Mouse (Mus musculus) megakaryocyte, embryonic 14.5 days (primary cell): ENCODE results near the gene C1rl.

ENCODE experiments used
- FLI1 ChIP-seq: IDR thresholded peaks from 2 replicates; pipeline ENCODE4 v1.6.1; 2012; ENCODE audit warnings: low read length, inconsistent platforms, mixed read lengths
- GATA1 ChIP-seq: IDR thresholded peaks from 3 replicates; pipeline ENCODE4 v1.6.1; 2012; ENCODE audit warnings: mixed read lengths, low read length, inconsistent platforms, borderline replicate concordance

- TF ChIP-seq FLI1 (no peak), GATA1 (no peak)
Measured at GRCm38 (mm10) chr6:124446024-124446423, 46.9 kb upstream of the C1rl start.
